Mouse (Mus musculus): ENCODE results near the gene Gm3045. TPM values are rescaled to one million over a fixed set of nuclear protein-coding genes. Genes with fewer than 3 reads are reported as not detected.
A peak's percentile ranks its signal among the peaks of the same experiment; 100 is the strongest.

The Gm3045 gene
- polyA plus RNA-seq, 1 experiment from 2014 or later: not detected

DNA sequence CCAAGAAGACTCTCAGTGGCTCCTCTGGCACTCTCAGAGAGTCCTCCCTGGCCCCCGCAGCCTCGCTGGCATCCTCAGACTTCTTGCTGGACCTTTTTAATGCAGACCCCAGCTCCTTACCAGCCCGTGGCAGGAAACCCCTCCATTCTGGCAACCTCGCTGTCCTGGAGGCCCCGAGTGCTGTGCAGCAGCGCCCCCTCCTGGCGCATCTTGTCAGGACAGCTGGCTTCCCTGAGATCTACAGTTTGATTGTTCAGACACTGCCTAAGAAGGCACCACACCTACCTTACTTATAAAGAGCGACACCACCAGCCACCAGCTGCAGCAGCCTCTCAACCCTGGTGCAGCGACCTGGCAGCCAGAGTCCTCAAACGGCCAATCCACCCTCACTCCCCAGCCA lies 7.1 kb downstream of the Gm3045 start:
- Histone ChIP-seq H3K4me1 (replicated peaks; ENCODE audit: control insufficient read depth, insufficient read depth, low read length) (peaks cover 9% of the 10 kb centered on the region), H3K27ac (ENCODE audit: low read length) (no peak overlapping the region), H3K4me2 (ENCODE audit: low read depth, low read length) (no peak overlapping the region), H3K9ac (ENCODE audit: low read length) (no peak overlapping the region), H3K9me3 (ENCODE audit: control insufficient read depth, low read length) (no peaks in the 10 kb centered on the region), H3K27me3 (ENCODE audit: control insufficient read depth, insufficient read depth, low read depth, low read length) (peaks cover 16% of the 10 kb centered on the region), H3K36me3 (ENCODE audit: control insufficient read depth, insufficient read depth, low read length) (no peaks in the 10 kb centered on the region), H3K4me3 (ENCODE audit: low read length) (no peak overlapping the region)
- whole genome bisulfite sequencing: 18% methylated on average over 10 of the region's 10 CpGs
- ATAC-seq (ENCODE audit: low read depth): no peak

DNA sequence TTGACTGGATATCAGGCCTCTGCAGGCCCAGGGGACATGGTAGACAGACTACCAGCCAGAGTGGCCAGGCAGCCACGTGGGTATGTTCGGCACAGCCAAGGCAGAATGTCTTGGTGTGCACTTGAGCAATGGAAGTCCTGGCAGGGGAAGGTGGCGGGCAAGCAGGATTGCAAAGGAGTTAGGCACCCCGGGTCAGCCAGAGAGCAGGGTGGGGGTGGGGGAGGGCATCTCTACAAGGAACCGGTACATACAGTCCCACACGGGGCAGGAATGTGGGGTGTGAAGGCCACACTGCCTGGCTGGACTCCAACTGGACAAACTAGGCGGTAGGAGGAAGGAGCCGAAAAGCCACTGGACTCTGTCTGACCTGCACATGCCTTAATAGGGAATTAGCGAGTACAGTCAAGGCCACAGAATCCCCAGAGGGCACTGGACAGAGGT lies 7.9 kb downstream of the Gm3045 start:
- no peak overlapping the region for H3K4me2 ChIP-seq (ENCODE audit: low read depth, low read length)
- H3K36me3 ChIP-seq (ENCODE audit: control insufficient read depth, insufficient read depth, low read length): no peaks in the 10 kb centered on the region
- peaks cover 15% of the 10 kb centered on the region for H3K4me1 ChIP-seq (replicated peaks; ENCODE audit: control insufficient read depth, insufficient read depth, low read length)
- H3K27me3 ChIP-seq (ENCODE audit: control insufficient read depth, insufficient read depth, low read depth, low read length): peaks cover 25% of the 10 kb centered on the region
- H3K9me3 ChIP-seq (ENCODE audit: control insufficient read depth, low read length): no peaks in the 10 kb centered on the region
- WGBS: 62% methylated on average over 9 of the region's 9 CpGs
- H3K4me3 ChIP-seq (ENCODE audit: low read length): no peak overlapping the region
- ATAC-seq (ENCODE audit: low read depth): no peak
- no peak overlapping the region for H3K9ac ChIP-seq (ENCODE audit: low read length)
- H3K27ac ChIP-seq (ENCODE audit: low read length): no peak overlapping the region

DNA sequence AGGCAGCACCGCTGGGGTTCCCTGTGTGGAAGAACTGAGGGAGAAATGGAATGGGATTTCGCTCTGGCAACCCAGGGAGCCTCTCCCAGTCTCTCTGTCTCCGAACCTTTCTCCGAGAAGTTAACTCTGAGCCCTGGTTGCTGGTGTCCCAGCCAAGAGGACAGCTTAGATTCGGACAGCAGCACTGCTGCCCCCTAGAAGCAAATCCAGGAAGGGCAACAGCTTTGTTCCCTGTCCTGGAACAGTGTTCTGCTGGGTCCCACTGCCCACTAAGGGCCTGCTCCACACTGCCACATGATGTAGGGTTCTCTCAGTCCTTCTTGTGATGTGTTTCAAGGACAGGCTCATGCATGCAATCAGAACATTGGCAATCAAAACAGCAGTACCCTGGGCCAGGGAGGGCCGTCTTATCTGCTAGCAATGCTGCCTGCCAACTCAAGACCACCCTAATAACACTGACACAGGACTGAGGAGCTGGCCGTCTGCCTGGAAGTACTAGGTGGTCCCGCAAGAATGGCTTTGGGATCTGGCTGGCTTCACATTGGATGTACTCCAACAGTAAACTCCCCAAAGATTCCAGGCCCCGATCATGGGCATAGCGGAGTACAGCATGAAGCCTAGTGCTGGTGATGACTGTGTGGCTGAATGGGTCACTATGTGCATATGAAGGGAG lies 9.4 kb downstream of the Gm3045 start:
- WGBS: 51% methylated on average over 10 of the region's 10 CpGs
- H3K9ac ChIP-seq (ENCODE audit: low read length): no peak overlapping the region
- H3K27ac ChIP-seq (ENCODE audit: low read length): no peak overlapping the region
- H3K27me3 ChIP-seq (ENCODE audit: control insufficient read depth, insufficient read depth, low read depth, low read length): peaks cover 33% of the 10 kb centered on the region
- H3K4me1 ChIP-seq (replicated peaks; ENCODE audit: control insufficient read depth, insufficient read depth, low read length): peaks cover 15% of the 10 kb centered on the region
- no peaks in the 10 kb centered on the region for H3K36me3 ChIP-seq (ENCODE audit: control insufficient read depth, insufficient read depth, low read length)
- H3K9me3 ChIP-seq (ENCODE audit: control insufficient read depth, low read length): no peaks in the 10 kb centered on the region
- peak; percentile 29; the same call in 1 of the 2 replicates for ATAC-seq (ENCODE audit: low read depth)
- H3K4me2 ChIP-seq (ENCODE audit: low read depth, low read length): no peak overlapping the region
- no peak overlapping the region for H3K4me3 ChIP-seq (ENCODE audit: low read length)

DNA sequence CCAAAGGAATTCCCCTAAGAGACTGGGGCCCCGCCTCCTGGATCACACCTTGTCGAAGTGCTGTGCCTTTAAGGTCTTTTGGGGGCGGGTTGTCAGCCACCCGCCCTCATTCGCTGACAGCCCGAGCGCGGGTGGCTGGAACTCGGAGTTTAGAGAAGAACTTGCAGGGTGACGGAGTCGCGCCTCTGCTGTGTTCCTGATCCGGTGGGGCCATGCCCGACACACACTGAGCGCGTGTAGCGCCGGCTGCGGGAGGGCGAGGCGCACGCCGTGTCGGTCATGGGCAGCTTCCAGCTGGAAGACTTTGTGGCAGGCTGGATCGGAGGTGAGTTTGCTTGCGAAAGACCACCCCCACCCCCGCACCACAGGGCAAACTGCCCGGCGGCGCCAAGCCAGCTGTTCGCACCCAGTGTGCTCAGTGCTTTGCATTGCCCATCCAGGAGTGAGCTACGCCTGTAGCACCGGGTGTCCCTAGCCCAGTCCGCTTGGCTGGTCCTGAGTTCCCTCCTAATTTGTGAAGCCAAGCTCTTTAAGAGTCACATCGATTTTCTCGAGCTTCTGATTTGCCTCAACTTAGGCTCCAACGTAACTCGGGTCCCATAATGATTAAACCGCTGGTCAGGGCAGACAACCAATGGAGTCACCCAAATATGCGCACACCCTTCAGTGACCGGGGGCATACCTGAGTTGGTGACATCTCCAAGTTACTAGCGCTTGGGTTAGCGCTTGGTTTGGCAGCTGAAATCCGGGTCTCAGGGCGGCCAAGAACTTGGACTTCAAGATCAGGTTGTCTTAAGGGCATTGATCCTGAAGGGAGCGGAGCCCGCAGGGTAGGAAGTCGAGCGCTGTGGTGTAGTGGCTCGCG lies 12.0 kb downstream of the Gm3045 start, which contains the start of gene Slc25a48:
Gene Slc25a48, plus strand, starts transcription at position 145 of the 865 bp plus-strand sequence.
- H3K9me3 ChIP-seq (ENCODE audit: control insufficient read depth, low read length): no peaks in the 10 kb centered on the region
- peak within 1 kb of the TSS; percentile 73 for H3K4me2 ChIP-seq (ENCODE audit: low read depth, low read length)
- peak; percentile 56 for ATAC-seq (ENCODE audit: low read depth)
- peaks cover 35% of the 10 kb centered on the region for H3K27me3 ChIP-seq (ENCODE audit: control insufficient read depth, insufficient read depth, low read depth, low read length)
- H3K4me1 ChIP-seq (replicated peaks; ENCODE audit: control insufficient read depth, insufficient read depth, low read length): peaks cover 15% of the 10 kb centered on the region
- H3K9ac ChIP-seq (ENCODE audit: low read length): peak within 1 kb of the TSS; percentile 42
- H3K36me3 ChIP-seq (ENCODE audit: control insufficient read depth, insufficient read depth, low read length): no peaks in the 10 kb centered on the region
- WGBS: 2% methylated on average over 51 of the region's 51 CpGs
- H3K27ac ChIP-seq (ENCODE audit: low read length): no peak within 1 kb of the TSS
- H3K4me3 ChIP-seq (ENCODE audit: low read length): peak within 1 kb of the TSS; percentile 45

DNA sequence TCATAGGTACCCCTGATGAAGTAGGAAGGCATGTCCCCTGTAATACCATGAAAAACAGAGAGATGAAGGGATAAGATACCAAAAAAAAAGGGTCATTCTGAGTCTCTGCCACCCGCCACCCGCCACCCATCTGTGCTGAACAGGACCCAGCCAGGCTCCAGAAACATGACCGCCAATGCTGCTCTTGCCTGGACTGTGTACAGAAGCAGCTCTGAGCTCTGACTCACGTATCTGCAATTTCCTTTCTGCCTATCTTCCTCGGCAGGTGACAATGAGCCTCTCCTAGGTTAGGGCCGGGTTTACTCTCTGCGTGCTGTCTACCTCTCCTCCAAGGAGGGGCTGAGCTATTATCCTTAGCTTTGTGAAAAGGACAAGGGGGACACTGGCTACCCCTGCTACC lies 17.0 kb downstream of the Gm3045 start:
- H3K4me1 ChIP-seq (replicated peaks; ENCODE audit: control insufficient read depth, insufficient read depth, low read length): peaks cover 6% of the 10 kb centered on the region
- H3K9ac ChIP-seq (ENCODE audit: low read length): no peak overlapping the region
- H3K27ac ChIP-seq (ENCODE audit: low read length): no peak overlapping the region
- H3K36me3 ChIP-seq (ENCODE audit: control insufficient read depth, insufficient read depth, low read length): no peaks in the 10 kb centered on the region
- peaks cover 20% of the 10 kb centered on the region for H3K27me3 ChIP-seq (ENCODE audit: control insufficient read depth, insufficient read depth, low read depth, low read length)
- H3K9me3 ChIP-seq (ENCODE audit: control insufficient read depth, low read length): no peaks in the 10 kb centered on the region
- WGBS: 52% methylated on average over 7 of the region's 7 CpGs
- no peak for ATAC-seq (ENCODE audit: low read depth)
- H3K4me2 ChIP-seq (ENCODE audit: low read depth, low read length): no peak overlapping the region
- H3K4me3 ChIP-seq (ENCODE audit: low read length): no peak overlapping the region

DNA sequence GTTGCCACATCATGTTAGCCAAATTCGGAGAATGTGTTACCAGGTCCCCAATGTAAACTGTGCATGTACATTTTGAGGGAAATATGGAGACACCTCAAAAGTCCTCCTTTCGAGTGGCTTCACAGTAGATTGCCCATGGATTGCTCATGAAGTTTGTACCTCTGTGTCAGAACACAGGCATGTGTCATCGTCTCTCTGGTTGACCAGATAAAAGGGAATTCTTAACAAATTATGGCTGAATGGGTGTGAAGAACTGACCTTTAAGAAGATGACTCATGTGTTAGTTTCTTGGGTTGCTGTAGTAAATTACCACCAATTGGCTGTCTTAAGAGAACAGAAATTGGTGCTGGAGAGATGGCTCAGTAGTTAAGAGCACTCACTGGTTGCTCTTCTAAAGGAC lies 17.7 kb downstream of the Gm3045 start:
- H3K4me3 ChIP-seq (ENCODE audit: low read length): no peak overlapping the region
- H3K9me3 ChIP-seq (ENCODE audit: control insufficient read depth, low read length): no peaks in the 10 kb centered on the region
- no peaks in the 10 kb centered on the region for H3K36me3 ChIP-seq (ENCODE audit: control insufficient read depth, insufficient read depth, low read length)
- no peak overlapping the region for H3K4me2 ChIP-seq (ENCODE audit: low read depth, low read length)
- H3K9ac ChIP-seq (ENCODE audit: low read length): no peak overlapping the region
- no peak overlapping the region for H3K27ac ChIP-seq (ENCODE audit: low read length)
- 73% methylated on average over 3 of the region's 3 CpGs for WGBS
- no peaks in the 10 kb centered on the region for H3K4me1 ChIP-seq (replicated peaks; ENCODE audit: control insufficient read depth, insufficient read depth, low read length)
- peaks cover 13% of the 10 kb centered on the region for H3K27me3 ChIP-seq (ENCODE audit: control insufficient read depth, insufficient read depth, low read depth, low read length)
- ATAC-seq (ENCODE audit: low read depth): no peak

DNA sequence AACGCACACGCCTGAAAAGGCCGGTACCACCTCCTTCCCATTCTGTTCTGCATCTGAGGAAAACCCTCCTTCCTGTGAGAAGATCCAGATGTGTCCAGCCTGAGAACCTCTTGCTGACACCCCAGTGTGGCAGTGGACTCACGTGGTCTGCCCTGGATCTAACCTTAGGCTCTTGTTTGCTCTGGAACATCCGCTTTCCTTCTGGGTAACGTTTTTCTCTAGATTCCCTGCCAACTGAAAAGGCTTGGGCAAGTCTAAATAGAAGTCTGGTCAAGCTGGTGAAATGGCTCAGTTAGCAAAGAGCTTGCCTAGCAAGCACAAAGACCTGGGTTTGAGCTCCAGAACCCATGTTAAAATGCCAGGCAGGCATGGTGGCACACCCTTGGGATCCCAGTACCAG lies 18.6 kb downstream of the Gm3045 start:
- no peaks in the 10 kb centered on the region for H3K36me3 ChIP-seq (ENCODE audit: control insufficient read depth, insufficient read depth, low read length)
- H3K27ac ChIP-seq (ENCODE audit: low read length): no peak overlapping the region
- H3K9ac ChIP-seq (ENCODE audit: low read length): no peak overlapping the region
- no peak overlapping the region for H3K4me3 ChIP-seq (ENCODE audit: low read length)
- no peak for ATAC-seq (ENCODE audit: low read depth)
- peaks cover 4% of the 10 kb centered on the region for H3K27me3 ChIP-seq (ENCODE audit: control insufficient read depth, insufficient read depth, low read depth, low read length)
- H3K4me1 ChIP-seq (replicated peaks; ENCODE audit: control insufficient read depth, insufficient read depth, low read length): no peaks in the 10 kb centered on the region
- H3K4me2 ChIP-seq (ENCODE audit: low read depth, low read length): no peak overlapping the region
- H3K9me3 ChIP-seq (ENCODE audit: control insufficient read depth, low read length): no peaks in the 10 kb centered on the region
- 77% methylated on average over 6 of the region's 6 CpGs for WGBS

DNA sequence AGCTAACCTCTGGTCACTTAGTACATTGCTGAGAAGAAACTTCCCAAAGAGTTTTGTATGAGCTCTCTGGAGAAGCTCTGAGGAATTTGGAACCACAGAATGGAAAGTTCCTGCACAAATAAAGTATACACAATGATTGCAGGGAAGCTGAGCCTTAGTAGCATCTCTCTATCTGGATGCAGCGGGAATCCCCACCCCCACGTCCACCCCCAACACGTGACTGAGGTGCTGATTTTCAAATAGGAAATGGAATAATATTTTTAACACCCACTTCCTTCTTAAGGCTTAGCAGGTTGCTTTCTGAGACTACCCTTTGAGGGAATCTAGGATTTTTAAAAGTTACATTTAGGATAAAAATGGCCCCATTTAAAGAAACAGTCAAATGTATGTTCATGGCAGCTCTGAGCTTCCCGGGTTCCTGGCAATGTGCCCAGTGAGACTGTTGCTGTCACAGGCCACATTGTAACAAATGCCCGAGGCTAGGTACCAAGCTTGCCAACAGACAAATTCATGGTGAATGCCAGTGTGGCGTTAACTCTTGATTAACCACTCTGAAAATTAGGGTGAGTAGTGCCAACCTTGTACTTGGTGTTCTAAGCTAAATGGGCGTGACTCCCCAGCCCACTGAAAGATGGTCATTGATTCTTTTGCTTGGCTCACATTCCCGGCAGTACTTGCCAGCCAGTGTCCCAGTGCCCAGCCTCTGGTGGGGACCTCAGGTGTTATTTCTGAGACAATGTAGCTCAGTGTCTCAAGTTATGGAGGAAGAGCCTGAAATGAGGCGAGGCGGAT lies 23.0 kb downstream of the Gm3045 start:
- no peaks in the 10 kb centered on the region for H3K27me3 ChIP-seq (ENCODE audit: control insufficient read depth, insufficient read depth, low read depth, low read length)
- H3K36me3 ChIP-seq (ENCODE audit: control insufficient read depth, insufficient read depth, low read length): no peaks in the 10 kb centered on the region
- H3K9ac ChIP-seq (ENCODE audit: low read length): no peak overlapping the region
- no peak for ATAC-seq (ENCODE audit: low read depth)
- 58% methylated on average over 10 of the region's 10 CpGs for WGBS
- H3K4me2 ChIP-seq (ENCODE audit: low read depth, low read length): no peak overlapping the region
- no peak overlapping the region for H3K4me3 ChIP-seq (ENCODE audit: low read length)
- no peaks in the 10 kb centered on the region for H3K4me1 ChIP-seq (replicated peaks; ENCODE audit: control insufficient read depth, insufficient read depth, low read length)
- H3K9me3 ChIP-seq (ENCODE audit: control insufficient read depth, low read length): no peaks in the 10 kb centered on the region
- H3K27ac ChIP-seq (ENCODE audit: low read length): no peak overlapping the region

DNA sequence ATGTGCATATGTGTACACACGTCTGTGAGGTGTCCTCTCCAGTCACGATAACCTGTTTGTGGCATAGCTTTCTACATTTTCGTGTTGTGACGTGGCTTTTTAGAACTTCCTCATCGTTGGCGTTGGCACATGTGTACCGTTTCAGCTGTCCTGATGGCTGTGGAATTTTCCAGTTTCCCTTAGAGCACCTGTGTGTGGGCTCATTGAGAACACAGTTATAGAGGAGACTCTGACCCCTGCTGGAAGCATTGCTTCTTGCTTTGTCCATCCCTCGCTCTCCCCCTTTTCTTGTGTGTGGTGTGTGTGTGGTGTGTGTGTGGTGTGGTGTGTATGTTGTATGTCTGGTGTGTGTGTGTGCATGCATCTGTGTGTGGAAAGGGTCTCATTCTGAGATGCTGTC lies 23.6 kb downstream of the Gm3045 start:
- Histone ChIP-seq H3K4me1 (replicated peaks; ENCODE audit: control insufficient read depth, insufficient read depth, low read length) (no peaks in the 10 kb centered on the region), H3K4me2 (ENCODE audit: low read depth, low read length) (no peak overlapping the region), H3K27me3 (ENCODE audit: control insufficient read depth, insufficient read depth, low read depth, low read length) (no peaks in the 10 kb centered on the region), H3K27ac (ENCODE audit: low read length) (no peak overlapping the region), H3K4me3 (ENCODE audit: low read length) (no peak overlapping the region), H3K9ac (ENCODE audit: low read length) (no peak overlapping the region), H3K9me3 (ENCODE audit: control insufficient read depth, low read length) (no peaks in the 10 kb centered on the region), H3K36me3 (ENCODE audit: control insufficient read depth, insufficient read depth, low read length) (no peaks in the 10 kb centered on the region)
- ATAC-seq (ENCODE audit: low read depth): no peak
- 78% methylated on average over 8 of the region's 8 CpGs for WGBS

Measured in lung, embryonic 16.5 days (tissue).